Mouse (Mus musculus) heart, adult 2 months (tissue): ENCODE results near the gene Cacna2d1.

Experiments
- CTCF ChIP-seq: fragments of 200-600 bp; IDR thresholded peaks from 2 replicates; pipeline ENCODE4 v1.8.1; 2022; ENCODE audit warnings: antibody characterized with exemption, mild to moderate bottlenecking, moderate library complexity
- POLR2A ChIP-seq: fragments of 200-500 bp; IDR thresholded peaks from 2 replicates; pipeline ENCODE4 v1.6.1; 2011; ENCODE audit warnings: mild to moderate bottlenecking, low read depth, low read length, control low read depth; ENCODE audit not compliant: insufficient read depth

GRCm38 (mm10) chr5:15979225-15979624 is 44.7 kb downstream of the Cacna2d1 start:
- TF ChIP-seq POLR2A (no peak), CTCF (no peak)
